In genomic region chr8:46968721-46969120, GRCm38 (mm10) we compare ENCODE assay signal across 16 mouse cellular contexts. TPM values are rescaled to one million over a fixed set of nuclear protein-coding genes. Genes with fewer than 3 reads are reported as not detected.
"Had no signal": no experiment of that assay in that cellular context is flagged by ENCODE, and none has a peak within 500 bp of the region (broad histone marks: within the 10 kb centered on the region; RNA-seq: fewer than 3 reads in every experiment).

No protein-coding gene starts in this region.

- H3K4me1 ChIP-seq: stomach, embryonic 15.5 days had no signal

- H3K27ac ChIP-seq: neural tube, embryonic 13.5 days; neural tube, embryonic 15.5 days; stomach, embryonic 15.5 days; stomach, postnatal 0 days had no signal

- H3K4me3 ChIP-seq: neural tube, embryonic 13.5 days; neural tube, embryonic 15.5 days; stomach, embryonic 15.5 days had no signal

- DNase-seq: right cerebral cortex, adult 18-20 months; right cerebral cortex, postnatal 14 days; right cerebral cortex, postnatal 25 days; right cerebral cortex, postnatal 4 days; spleen, adult 18-20 months; thymus, adult 18-20 months; thymus, adult 2 months; thymus, postnatal 14 days; thymus, postnatal 25 days; thymus, postnatal 36 days; thymus, postnatal 4 days had no signal

- H3K9ac ChIP-seq: neural tube, embryonic 13.5 days; neural tube, embryonic 15.5 days; stomach, embryonic 15.5 days had no signal

- H3K27me3 ChIP-seq: neural tube, embryonic 13.5 days; neural tube, embryonic 15.5 days; stomach, embryonic 15.5 days had no signal

- H3K9me3 ChIP-seq: neural tube, embryonic 13.5 days; neural tube, embryonic 15.5 days; stomach, embryonic 15.5 days had no signal

- H3K4me2 ChIP-seq: neural tube, embryonic 13.5 days; neural tube, embryonic 15.5 days; stomach, embryonic 15.5 days had no signal

- H3K36me3 ChIP-seq: neural tube, embryonic 13.5 days; neural tube, embryonic 15.5 days; stomach, embryonic 15.5 days had no signal

RNA-seq across cellular contexts. Expression of gene Enpp6, which starts 18.0 kb away (rescaled TPM):
- total RNA-seq: neutrophil, adult 5-6 weeks had no signal
